Mouse (Mus musculus) left cerebral cortex, postnatal 4 days (tissue): Measurements from ENCODE around the gene Spc25. TPM values are rescaled to one million over a fixed set of nuclear protein-coding genes. Genes with fewer than 3 reads are reported as not detected.

Experiments
- DNase-seq: peaks from one replicate; pipeline ENCODE4 v3.0.0-alpha.2; 2022
- intact Hi-C: fragments of 180-260 bp; cut with DNase I; formaldehyde crosslinking; loops from one replicate; pipeline ENCODE4 v1.15.1; 2025
- total RNA-seq, 2 experiments: library from RNA; stranded (reverse); gene quantifications; 2 replicates each; pipeline ENCODE4 v1.2.3; 2021

Gene Spc25
- total RNA-seq, 2 experiments from 2014 or later, result 6.8 to 7.9 TPM

GRCm38 (mm10) chr2:69188732-69189131 lies 17.3 kb downstream of the Spc25 start:
- DNase-seq, result no peak
- intact Hi-C loops, result no loop called here

- intact Hi-C loops, result no loop called here
- no peak for DNase-seq
Observed at GRCm38 (mm10) chr2:69187990-69188389, 18.0 kb downstream of the Spc25 start.

- intact Hi-C loops, result no loop called here
- DNase-seq, result no peak
Observed at GRCm38 (mm10) chr2:69179721-69180120, 26.3 kb downstream of the Spc25 start.

DNA sequence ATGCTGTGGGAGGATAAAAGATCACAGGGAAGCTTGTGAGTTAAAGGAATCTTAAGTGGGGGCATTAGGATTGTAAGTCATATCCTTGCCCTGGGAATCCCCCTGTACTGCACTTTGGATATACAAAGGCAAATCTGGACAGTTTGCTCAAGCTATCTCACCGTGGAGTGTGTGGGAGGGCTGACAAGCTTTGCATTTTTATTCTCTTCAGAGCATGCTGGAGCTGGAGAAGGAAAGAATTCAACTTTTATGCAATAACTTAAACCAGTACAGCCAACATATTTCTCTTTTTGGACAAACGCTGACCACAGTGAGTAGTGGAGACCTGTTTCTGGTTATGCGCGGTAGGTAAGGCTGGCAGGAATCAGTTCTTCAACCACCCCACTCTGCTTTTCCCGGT lies 30.7 kb downstream of the Spc25 start:
- intact Hi-C loops, result no loop called here
- no peak for DNase-seq

DNA sequence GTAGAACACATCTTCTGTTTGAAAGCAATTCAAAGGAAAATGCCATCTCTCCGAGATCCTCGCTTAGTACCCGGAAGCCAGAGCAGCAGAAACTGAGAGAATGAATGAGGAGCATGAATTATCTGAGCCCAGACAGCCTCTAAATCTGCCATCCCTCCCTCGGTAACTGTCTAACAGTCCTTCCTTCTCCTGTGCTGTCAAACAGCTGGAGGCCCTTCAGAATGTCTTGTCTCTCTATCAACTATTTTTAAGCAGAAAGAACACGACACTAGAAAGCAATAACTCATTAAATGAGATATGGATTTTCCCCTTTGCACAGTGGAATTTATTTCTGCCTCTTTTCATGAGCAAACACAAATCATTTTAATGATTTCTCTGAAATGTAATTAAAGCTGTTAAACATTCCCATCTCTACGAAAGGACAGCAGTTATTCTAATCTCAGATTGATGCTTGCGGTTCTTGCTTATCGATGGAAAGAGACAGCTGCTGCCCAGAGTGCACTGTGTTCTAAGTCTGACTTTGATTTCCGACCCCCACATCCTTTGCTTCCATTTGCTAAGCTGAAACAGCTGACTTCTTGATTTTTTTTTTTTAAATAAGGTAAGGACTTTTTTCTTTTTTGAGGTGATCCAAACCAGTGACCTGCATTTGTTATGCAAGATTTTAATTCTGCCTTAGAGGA lies 35.5 kb downstream of the Spc25 start:
- DNase-seq, result no peak
- intact Hi-C loops, result no loop called here

GRCm38 (mm10) chr2:69158907-69159306 lies 47.1 kb downstream of the Spc25 start:
- no peak for DNase-seq
- intact Hi-C loops, result no loop called here

DNA sequence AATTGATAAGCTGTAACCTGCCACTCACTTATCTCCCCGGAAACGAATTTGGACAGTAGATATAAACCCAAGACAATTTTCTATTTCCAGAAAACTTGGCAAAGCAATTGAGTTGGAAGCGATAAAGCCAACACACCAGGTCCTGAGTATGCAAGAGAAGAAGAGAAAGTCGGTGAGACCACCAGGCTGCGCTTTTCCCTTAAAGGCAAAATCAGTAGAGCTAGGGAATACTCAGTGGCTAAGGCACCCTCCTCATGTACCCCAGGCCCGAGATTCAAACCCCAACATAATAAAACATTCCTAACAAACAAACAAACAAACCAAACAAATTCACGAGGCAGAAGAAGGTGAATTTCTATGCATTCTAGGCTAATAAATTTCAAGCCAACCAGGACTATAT lies 49.7 kb downstream of the Spc25 start:
- no peak for DNase-seq
- intact Hi-C loops, result no loop called here

DNA sequence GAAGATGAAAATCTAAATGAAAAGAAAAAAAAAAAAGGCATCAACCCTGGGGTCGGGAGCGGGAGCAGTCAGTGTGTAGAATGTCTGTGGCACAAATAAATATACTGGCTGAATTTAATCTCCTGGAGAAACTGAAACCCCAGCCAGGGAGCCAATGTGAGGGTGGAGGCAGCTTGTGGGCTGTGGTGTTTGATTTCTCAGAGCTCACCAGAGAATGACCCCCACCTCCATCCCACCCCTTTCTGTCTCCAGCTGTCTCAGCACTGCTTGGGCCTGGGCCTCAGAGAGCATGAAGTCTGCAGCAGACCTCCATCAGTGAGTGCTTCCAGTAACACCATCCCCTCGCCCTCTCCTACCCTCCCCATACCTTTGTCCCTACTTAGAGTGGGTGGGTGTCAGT lies 50.1 kb downstream of the Spc25 start:
- intact Hi-C loops, result no loop called here
- DNase-seq, result no peak

- intact Hi-C loops, result no loop called here
- DNase-seq, result no peak
Observed at GRCm38 (mm10) chr2:69150841-69151240, 55.2 kb downstream of the Spc25 start.

GRCm38 (mm10) chr2:69149154-69149553 lies 56.8 kb downstream of the Spc25 start:
- no peak for DNase-seq
- intact Hi-C loops, result no loop called here

DNA sequence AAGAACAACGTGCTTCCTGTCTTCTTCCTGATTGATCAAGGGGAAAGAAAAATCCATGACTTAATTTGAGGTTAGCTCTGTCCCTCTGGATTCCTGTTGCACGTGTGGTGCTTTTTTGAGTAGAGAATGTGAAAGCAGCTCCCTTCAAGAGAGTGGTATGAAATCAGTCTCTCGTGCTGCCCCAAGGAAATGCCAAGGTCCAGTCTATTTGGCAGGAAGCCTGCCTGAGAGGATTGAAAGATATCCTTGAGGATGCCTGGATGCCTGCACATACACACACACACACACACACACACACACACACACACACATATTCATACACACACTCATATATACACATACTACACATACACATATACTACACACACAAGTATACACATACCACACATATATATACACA lies 57.3 kb downstream of the Spc25 start:
- intact Hi-C loops, result no loop called here
- no peak for DNase-seq

Other genes with a start within 250 kb of the Spc25 start
- 1 to 10 TPM; 2.8 to 3.6 TPM for gene Nostrin, start 70.4 kb downstream of the Spc25 start, total RNA-seq
- not detected for gene G6pc2, start 4.9 kb upstream of the Spc25 start, total RNA-seq
- gene Abcb11, start 136.4 kb upstream of the Spc25 start, total RNA-seq, result under 1 TPM in 1 of 2 experiments, not detected in 1; 0.12 TPM
- gene Dhrs9, start 174.3 kb upstream of the Spc25 start, total RNA-seq, result not detected